Mouse (Mus musculus) megakaryocyte, embryonic 14.5 days (primary cell): ENCODE measurements around the gene Dusp22. TPM values are rescaled to one million over a fixed set of nuclear protein-coding genes. Genes with fewer than 3 reads are reported as not detected.

Source experiments
- H3K27me3 ChIP-seq: replicated peaks from 2 replicates; pipeline ENCODE3; 2012; ENCODE audit warnings: inconsistent platforms
- H3K36me3 ChIP-seq: replicated peaks from 2 replicates; pipeline ENCODE3; 2012; ENCODE audit warnings: low read length, inconsistent platforms, mixed read lengths
- H3K4me1 ChIP-seq: 2 replicates; pipeline ENCODE4 v1.6.1; 2012; ENCODE audit warnings: inconsistent platforms
- H3K4me3 ChIP-seq: replicated peaks from 2 replicates; pipeline ENCODE3; 2012; ENCODE audit warnings: moderate library complexity, mild to moderate bottlenecking, inconsistent platforms
- H3K9me3 ChIP-seq: 2 replicates; pipeline ENCODE4 v1.6.1; 2012; ENCODE audit warnings: inconsistent platforms
- FLI1 ChIP-seq: IDR thresholded peaks from 2 replicates; pipeline ENCODE4 v1.6.1; 2012; ENCODE audit warnings: low read length, inconsistent platforms, mixed read lengths
- GATA1 ChIP-seq: IDR thresholded peaks from 3 replicates; pipeline ENCODE4 v1.6.1; 2012; ENCODE audit warnings: mixed read lengths, low read length, inconsistent platforms, borderline replicate concordance
- polyA plus RNA-seq: library from polyadenylated mRNA; stranded (reverse); fragments of >175 nt; gene quantifications from 2 replicates; pipeline ENCODE4 v1.2.3, GENCODE M21; 2012; ENCODE audit warnings: low replicate concordance; ENCODE audit not compliant: insufficient read depth

Gene Dusp22
- polyA plus RNA-seq, 1 experiment, result 1.2 TPM

- no peaks in the 10 kb centered on the region for H3K36me3 ChIP-seq
- peaks cover 56% of the 10 kb centered on the region for H3K27me3 ChIP-seq
Observed at GRCm38 (mm10) chr13:30747068-30747467, 87.3 kb downstream of the Dusp22 start.

GRCm38 (mm10) chr13:30747504-30747903 lies 87.7 kb downstream of the Dusp22 start:
- peaks cover 57% of the 10 kb centered on the region for H3K27me3 ChIP-seq
- no peaks in the 10 kb centered on the region for H3K9me3 ChIP-seq
- TF ChIP-seq FLI1, result no peak
- TF ChIP-seq GATA1, result no peak

More at GRCm38 (mm10) chr13:30747068-30747467, 87.3 kb downstream of the Dusp22 start:
- H3K4me3 ChIP-seq, result no peak overlapping the region
- no peak for TF ChIP-seq GATA1
- no peak for TF ChIP-seq FLI1
- no peaks in the 10 kb centered on the region for H3K9me3 ChIP-seq
- H3K4me1 ChIP-seq, result peaks cover 20% of the 10 kb centered on the region

GRCm38 (mm10) chr13:30748321-30748720 lies 88.5 kb downstream of the Dusp22 start:
- Histone ChIP-seq H3K9me3 (no peaks in the 10 kb centered on the region), H3K36me3 (no peaks in the 10 kb centered on the region), H3K4me1 (peaks cover 20% of the 10 kb centered on the region), H3K4me3 (no peak overlapping the region), H3K27me3 (peaks cover 65% of the 10 kb centered on the region)
- no peak for TF ChIP-seq GATA1
- no peak for TF ChIP-seq FLI1

More at GRCm38 (mm10) chr13:30747504-30747903, 87.7 kb downstream of the Dusp22 start:
- Histone ChIP-seq H3K36me3 (no peaks in the 10 kb centered on the region), H3K4me1 (peaks cover 20% of the 10 kb centered on the region), H3K4me3 (no peak overlapping the region)

- H3K27me3 ChIP-seq, result peaks cover 66% of the 10 kb centered on the region
- H3K9me3 ChIP-seq, result no peaks in the 10 kb centered on the region
- H3K4me3 ChIP-seq, result peak within 1 kb of the TSS; percentile 90
- H3K4me1 ChIP-seq, result peaks cover 20% of the 10 kb centered on the region
- H3K36me3 ChIP-seq, result no peaks in the 10 kb centered on the region
- no peak for TF ChIP-seq FLI1
- no peak for TF ChIP-seq GATA1
Observed at GRCm38 (mm10) chr13:30749021-30749556, 89.3 kb downstream of the Dusp22 start, which contains the start of gene Irf4. Gene Irf4, plus strand, starts transcription at chr13:30749226.

- Histone ChIP-seq H3K27me3 (peaks cover 66% of the 10 kb centered on the region), H3K36me3 (no peaks in the 10 kb centered on the region), H3K9me3 (no peaks in the 10 kb centered on the region), H3K4me3 (peak overlapping the region; percentile 90), H3K4me1 (peaks cover 20% of the 10 kb centered on the region)
- no peak for TF ChIP-seq FLI1
Observed at GRCm38 (mm10) chr13:30749557-30750141, 89.8 kb downstream of the Dusp22 start.

GRCm38 (mm10) chr13:30750461-30751303 lies 90.9 kb downstream of the Dusp22 start:
- peaks cover 20% of the 10 kb centered on the region for H3K4me1 ChIP-seq
- H3K27me3 ChIP-seq, result peaks cover 69% of the 10 kb centered on the region
- peak overlapping the region; percentile 81 for H3K4me3 ChIP-seq
- no peaks in the 10 kb centered on the region for H3K36me3 ChIP-seq
- no peak for TF ChIP-seq GATA1
- TF ChIP-seq FLI1, result no peak
- H3K9me3 ChIP-seq, result no peaks in the 10 kb centered on the region

GRCm38 (mm10) chr13:30751304-30751580 lies 91.4 kb downstream of the Dusp22 start:
- Histone ChIP-seq H3K9me3 (no peaks in the 10 kb centered on the region), H3K4me3 (no peak overlapping the region), H3K36me3 (no peaks in the 10 kb centered on the region), H3K27me3 (peaks cover 66% of the 10 kb centered on the region), H3K4me1 (peaks cover 20% of the 10 kb centered on the region)
- TF ChIP-seq GATA1 (no peak), FLI1 (no peak)

- Histone ChIP-seq H3K27me3 (peaks cover 63% of the 10 kb centered on the region), H3K9me3 (no peaks in the 10 kb centered on the region), H3K4me3 (no peak overlapping the region), H3K36me3 (no peaks in the 10 kb centered on the region), H3K4me1 (peaks cover 20% of the 10 kb centered on the region)
- no peak for TF ChIP-seq FLI1
- no peak for TF ChIP-seq GATA1
Observed at GRCm38 (mm10) chr13:30752581-30753187, 92.9 kb downstream of the Dusp22 start.

GRCm38 (mm10) chr13:30753441-30753840 lies 93.6 kb downstream of the Dusp22 start:
- H3K27me3 ChIP-seq, result peaks cover 55% of the 10 kb centered on the region
- TF ChIP-seq GATA1 (no peak), FLI1 (no peak)
- no peaks in the 10 kb centered on the region for H3K9me3 ChIP-seq
- H3K4me3 ChIP-seq, result no peak overlapping the region
- H3K36me3 ChIP-seq, result no peaks in the 10 kb centered on the region
- peaks cover 20% of the 10 kb centered on the region for H3K4me1 ChIP-seq

- peaks cover 15% of the 10 kb centered on the region for H3K4me1 ChIP-seq
- no peaks in the 10 kb centered on the region for H3K9me3 ChIP-seq
- no peaks in the 10 kb centered on the region for H3K36me3 ChIP-seq
- no peak overlapping the region for H3K4me3 ChIP-seq
- TF ChIP-seq FLI1 (no peak), GATA1 (no peak)
- peaks cover 49% of the 10 kb centered on the region for H3K27me3 ChIP-seq
Observed at GRCm38 (mm10) chr13:30754066-30754465, 94.3 kb downstream of the Dusp22 start.
